Mouse (Mus musculus): ENCODE data around the gene Gipc3. TPM values are rescaled to one million over a fixed set of nuclear protein-coding genes. Genes with fewer than 3 reads are reported as not detected.

The Gipc3 gene
- polyA plus RNA-seq (2017; shearing (Covaris generic)): not detected

GRCm38 (mm10) chr10:81342686-81343505 lies at the start of gene Gipc3:
Gene Gipc3, minus strand, starts transcription at chr10:81343266.

GRCm38 (mm10) chr10:81392781-81393185 lies 49.7 kb upstream of the Gipc3 start, which contains the start of gene Smim24:
Gene Smim24, plus strand, starts transcription at chr10:81393051.

GRCm38 (mm10) chr10:81388505-81389055 lies 45.5 kb upstream of the Gipc3 start, which contains the start of gene Gm48552:
Gene Gm48552, plus strand, starts transcription at chr10:81389005.

GRCm38 (mm10) chr10:81383802-81384604 lies 40.9 kb upstream of the Gipc3 start, which contains the start of the genes Dohh and Gm48551:
Gene Dohh, plus strand, starts transcription at chr10:81384428.
Gene Gm48551, plus strand, starts transcription at chr10:81384466.

GRCm38 (mm10) chr10:81377793-81378552 lies 34.9 kb upstream of the Gipc3 start, which contains the start of gene Fzr1:
Gene Fzr1, minus strand, starts transcription at chr10:81378516.

GRCm38 (mm10) chr10:81365672-81366476 lies 22.8 kb upstream of the Gipc3 start, which contains the start of gene 4930404N11Rik:
Gene 4930404N11Rik, minus strand, starts transcription at chr10:81365816.

GRCm38 (mm10) chr10:81356991-81357844 lies 14.2 kb upstream of the Gipc3 start, which contains the start of gene Mfsd12:
Gene Mfsd12, plus strand, starts transcription at chr10:81357491.

GRCm38 (mm10) chr10:81350351-81351063 lies 7.4 kb upstream of the Gipc3 start, which contains the start of gene Hmg20b:
Gene Hmg20b, minus strand, starts transcription at chr10:81350480.

GRCm38 (mm10) chr10:81328386-81328785 lies 14.7 kb downstream of the Gipc3 start, which contains the start of gene Tbxa2r:
Gene Tbxa2r, plus strand, starts transcription at chr10:81328731.

GRCm38 (mm10) chr10:81320550-81321347 lies 22.3 kb downstream of the Gipc3 start, which contains the start of gene Cactin:
Gene Cactin, plus strand, starts transcription at chr10:81321103.

GRCm38 (mm10) chr10:81292554-81293333 lies 50.3 kb downstream of the Gipc3 start, which contains the start of gene Pip5k1c:
Gene Pip5k1c, plus strand, starts transcription at chr10:81292963.

GRCm38 (mm10) chr10:81291511-81292104 lies 51.5 kb downstream of the Gipc3 start, which contains the start of gene Tjp3:
Gene Tjp3, minus strand, starts transcription at chr10:81291581.

Other genes with a start within 250 kb of the Gipc3 start
- gene Creb3l3, start 244.4 kb downstream of the Gipc3 start, polyA plus RNA-seq (2017; shearing (Covaris generic)): not detected
- gene Map2k2, start 237.4 kb downstream of the Gipc3 start, polyA plus RNA-seq (2017; shearing (Covaris generic)): 160 TPM
- gene Zbtb7a, start 208.0 kb downstream of the Gipc3 start, polyA plus RNA-seq (2017; shearing (Covaris generic)): 68.2 TPM
- 41.3 TPM for gene Pias4, start 175.3 kb downstream of the Gipc3 start, polyA plus RNA-seq (2017; shearing (Covaris generic))
- 1,105 TPM for gene Eef2, start 166.6 kb downstream of the Gipc3 start, polyA plus RNA-seq (2017; shearing (Covaris generic))
- 83.9 TPM for gene Dapk3, start 160.3 kb downstream of the Gipc3 start, polyA plus RNA-seq (2017; shearing (Covaris generic))
- 0.39 TPM for gene 4930442H23Rik, start 159.4 kb downstream of the Gipc3 start, polyA plus RNA-seq (2017; shearing (Covaris generic))
- not detected for gene Nmrk2, start 141.2 kb downstream of the Gipc3 start, polyA plus RNA-seq (2017; shearing (Covaris generic))
- 0.21 TPM for gene Atcay, start 112.4 kb downstream of the Gipc3 start, polyA plus RNA-seq (2017; shearing (Covaris generic))
- gene Zfr2, start 110.1 kb downstream of the Gipc3 start, polyA plus RNA-seq (2017; shearing (Covaris generic)): 4.1 TPM
- 35.8 TPM for gene Matk, start 90.3 kb downstream of the Gipc3 start, polyA plus RNA-seq (2017; shearing (Covaris generic))
- 119 TPM for gene Mrpl54, start 76.3 kb downstream of the Gipc3 start, polyA plus RNA-seq (2017; shearing (Covaris generic))
- gene Apba3, start 76.3 kb downstream of the Gipc3 start, polyA plus RNA-seq (2017; shearing (Covaris generic)): 42.8 TPM
- gene Tjp3, start 51.7 kb downstream of the Gipc3 start, polyA plus RNA-seq (2017; shearing (Covaris generic)): 11.2 TPM
- gene Pip5k1c, start 50.3 kb downstream of the Gipc3 start, polyA plus RNA-seq (2017; shearing (Covaris generic)): 105 TPM
- 70.7 TPM for gene Cactin, start 22.2 kb downstream of the Gipc3 start, polyA plus RNA-seq (2017; shearing (Covaris generic))
- 43.5 TPM for gene Tbxa2r, start 14.5 kb downstream of the Gipc3 start, polyA plus RNA-seq (2017; shearing (Covaris generic))
- 26.7 TPM for gene Hmg20b, start 7.2 kb upstream of the Gipc3 start, polyA plus RNA-seq (2017; shearing (Covaris generic))
- gene Mfsd12, start 14.2 kb upstream of the Gipc3 start, polyA plus RNA-seq (2017; shearing (Covaris generic)): 4.4 TPM
- gene 4930404N11Rik, start 22.6 kb upstream of the Gipc3 start, polyA plus RNA-seq (2017; shearing (Covaris generic)): 0.62 TPM
- gene Fzr1, start 35.2 kb upstream of the Gipc3 start, polyA plus RNA-seq (2017; shearing (Covaris generic)): 40.3 TPM
- 50.0 TPM for gene Dohh, start 41.2 kb upstream of the Gipc3 start, polyA plus RNA-seq (2017; shearing (Covaris generic))
- gene Gm48551, start 41.2 kb upstream of the Gipc3 start, polyA plus RNA-seq (2017; shearing (Covaris generic)): 2.8 TPM
- gene Gm48552, start 45.7 kb upstream of the Gipc3 start, polyA plus RNA-seq (2017; shearing (Covaris generic)): 0.90 TPM
- 1.7 TPM for gene Smim24, start 49.8 kb upstream of the Gipc3 start, polyA plus RNA-seq (2017; shearing (Covaris generic))
- gene Nfic, start 112.4 kb upstream of the Gipc3 start, polyA plus RNA-seq (2017; shearing (Covaris generic)): 16.5 TPM
- gene Celf5, start 139.4 kb upstream of the Gipc3 start, polyA plus RNA-seq (2017; shearing (Covaris generic)): not detected
- 154 TPM for gene Ncln, start 153.1 kb upstream of the Gipc3 start, polyA plus RNA-seq (2017; shearing (Covaris generic))
- gene S1pr4, start 156.9 kb upstream of the Gipc3 start, polyA plus RNA-seq (2017; shearing (Covaris generic)): 94.7 TPM
- 3.3 TPM for gene Gna15, start 181.0 kb upstream of the Gipc3 start, polyA plus RNA-seq (2017; shearing (Covaris generic))
- gene Gna11, start 201.9 kb upstream of the Gipc3 start, polyA plus RNA-seq (2017; shearing (Covaris generic)): 9.7 TPM
- 989 TPM for gene Aes, start 216.2 kb upstream of the Gipc3 start, polyA plus RNA-seq (2017; shearing (Covaris generic))
- gene Tle2, start 231.3 kb upstream of the Gipc3 start, polyA plus RNA-seq (2017; shearing (Covaris generic)): 0.93 TPM